Mouse (Mus musculus) heart, embryonic 13.5 days (tissue): ENCODE measurements around the gene Fam71b. TPM values are rescaled to one million over a fixed set of nuclear protein-coding genes. Genes with fewer than 3 reads are reported as not detected.

Source experiments
- polyA plus RNA-seq: library from polyadenylated mRNA; unstranded; fragments of >200 nt; fragmentation: Nextera tagmentation; extraction: Ambion mirVana; gene quantifications from 2 replicates; pipeline ENCODE4 v1.2.1, GENCODE M21; 2015

Gene Fam71b
- polyA plus RNA-seq, 1 experiment from 2014 or later, result not detected

Other genes with a start within 250 kb of the Fam71b start
- gene Nipal4, start 230.1 kb upstream of the Fam71b start, polyA plus RNA-seq, result 13.0 TPM in 2 replicates
- gene Fndc9, start 161.0 kb upstream of the Fam71b start, polyA plus RNA-seq, result 0.06 and 0.09 TPM in 2 replicates
- gene Cyfip2, start 83.7 kb upstream of the Fam71b start, polyA plus RNA-seq, result 5.3 and 5.4 TPM in 2 replicates
- not detected in 2 replicates for gene Itk, start 7.0 kb upstream of the Fam71b start, polyA plus RNA-seq
- 47.5 and 53.2 TPM in 2 replicates for gene Med7, start 40.4 kb downstream of the Fam71b start, polyA plus RNA-seq
- 0.07 TPM in 1 of 2 replicates, not detected in the other for gene Havcr2, start 58.4 kb downstream of the Fam71b start, polyA plus RNA-seq
- not detected in 2 replicates for gene Gm12169, start 127.7 kb downstream of the Fam71b start, polyA plus RNA-seq
- gene BC053393, start 175.0 kb downstream of the Fam71b start, polyA plus RNA-seq, result 0.23 and 0.28 TPM in 2 replicates
- not detected in 2 replicates for gene Dppa1, start 232.7 kb downstream of the Fam71b start, polyA plus RNA-seq